Mouse (Mus musculus) NIH3T3 (cell line): ENCODE measurements around the gene Csf3r.
"Not testable (repeated sequence)": the region's sequence is repeated elsewhere in the genome, so short reads cannot be mapped to it uniquely, and the experiment has no call there.

Experiments
- DNase-seq: peaks from one replicate; pipeline ENCODE4 v3.0.0-alpha.2; 2012; ENCODE audit warnings: low read depth

Gene Csf3r

DNA sequence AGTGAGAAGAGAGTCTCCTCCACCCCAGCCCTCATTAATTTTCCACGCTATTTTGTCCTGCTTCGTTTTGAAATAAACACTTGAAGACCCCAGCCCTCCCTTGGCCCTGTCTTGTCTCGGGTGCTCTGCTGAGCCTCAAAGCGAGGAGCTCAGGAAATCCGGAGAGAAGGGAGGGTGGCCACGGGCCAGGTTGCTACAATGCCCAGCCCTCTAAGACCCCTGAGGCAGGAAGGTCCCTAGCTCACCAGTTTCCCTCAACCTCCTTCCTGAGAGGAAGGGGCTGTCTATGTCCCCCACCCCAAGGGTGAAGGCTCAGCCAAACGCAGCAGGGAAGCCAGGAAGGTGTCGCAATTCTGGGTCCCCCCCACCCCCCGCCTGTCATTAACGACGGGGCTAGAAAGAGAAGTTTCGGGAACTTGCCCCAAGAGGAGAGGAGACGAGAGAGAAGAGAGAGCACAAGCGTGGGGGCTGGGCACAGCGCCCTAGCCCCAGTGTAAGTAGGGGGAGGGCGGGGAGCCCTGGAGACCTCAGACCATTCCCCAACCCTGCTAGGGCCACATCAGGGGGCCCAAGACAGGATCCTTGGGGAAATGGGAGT lies at the start of gene Csf3r:
Gene Csf3r, plus strand, starts transcription at position 248 of the 598 bp plus-strand sequence.
- no peak for DNase-seq

DNA sequence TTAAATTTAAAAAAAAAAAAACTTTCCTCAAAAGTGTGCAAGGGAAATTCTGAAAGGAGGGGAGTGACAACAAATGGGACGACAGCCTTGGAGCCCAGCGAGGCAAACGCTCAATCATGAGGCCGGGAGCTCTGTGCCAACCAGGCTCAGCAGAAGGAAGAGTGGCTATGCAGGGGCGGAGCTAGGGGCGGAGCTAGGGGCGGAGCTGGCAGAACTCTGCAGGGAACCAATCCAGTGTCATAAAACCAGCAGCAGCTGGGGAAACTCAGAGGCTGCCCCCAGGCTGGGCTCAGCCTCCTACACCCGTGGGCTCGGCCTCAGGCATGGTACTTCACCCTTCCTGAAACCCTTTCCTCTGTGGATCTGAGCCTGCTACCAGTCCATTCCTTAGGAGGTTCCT lies 46.6 kb upstream of the Csf3r start:
- DNase-seq, result peak; percentile 25

DNA sequence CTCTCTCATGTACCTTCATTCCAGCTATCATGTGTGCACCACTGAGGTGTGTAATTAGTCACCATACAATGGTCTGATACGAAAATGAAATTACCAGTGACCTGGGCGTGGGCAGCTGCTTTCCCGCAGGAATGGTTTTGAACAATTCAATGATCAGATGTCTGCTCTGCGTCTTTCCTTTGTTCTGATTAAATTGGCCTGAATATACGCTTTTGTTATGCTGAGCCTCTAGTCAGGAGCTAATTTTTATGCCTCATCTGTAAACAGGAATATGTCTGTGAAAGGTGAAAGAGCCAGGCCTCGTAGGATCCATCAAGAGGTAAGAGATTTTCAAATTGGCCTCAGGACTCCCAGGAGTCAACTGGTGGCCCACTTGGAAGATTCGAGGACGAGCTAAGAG lies 41.1 kb upstream of the Csf3r start:
- no peak for DNase-seq

DNA sequence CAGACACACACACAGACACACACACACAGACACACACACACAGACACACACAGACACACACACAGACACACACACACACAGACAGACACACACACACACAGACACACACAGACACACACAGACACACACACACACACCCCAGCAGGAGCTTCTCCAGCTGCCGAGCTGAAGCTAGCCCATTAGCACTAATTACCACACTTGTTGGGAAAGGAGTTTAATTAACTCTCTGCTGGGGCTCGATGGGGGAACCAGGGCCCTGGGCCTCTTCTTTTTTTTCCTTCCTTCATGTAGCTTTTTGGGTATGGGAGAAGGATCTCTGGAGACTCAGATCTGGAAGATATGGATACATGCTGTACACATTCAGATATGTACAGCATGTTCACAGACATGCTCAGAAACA lies 38.6 kb upstream of the Csf3r start:
- DNase-seq, result not testable (repeated sequence)

DNA sequence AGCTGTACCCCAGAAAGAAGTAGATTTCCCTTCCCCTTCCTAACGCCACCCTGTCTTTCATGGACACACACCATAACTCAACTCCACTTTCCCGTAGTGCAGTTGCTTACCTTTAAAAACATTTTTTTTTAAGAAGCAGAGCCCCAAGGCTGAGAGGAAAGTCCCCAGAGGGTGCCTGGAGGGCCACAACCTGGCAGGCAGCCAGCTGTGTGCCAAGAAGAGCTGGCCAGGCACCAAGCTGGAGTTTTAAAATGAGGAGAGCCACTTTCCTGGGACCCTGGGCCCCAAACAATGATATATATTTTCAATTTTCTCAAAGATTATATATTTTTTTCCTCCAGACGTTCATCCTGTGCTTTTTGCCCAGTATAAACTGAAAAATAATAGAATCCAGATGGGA lies 37.3 kb upstream of the Csf3r start:
- no peak for DNase-seq

DNA sequence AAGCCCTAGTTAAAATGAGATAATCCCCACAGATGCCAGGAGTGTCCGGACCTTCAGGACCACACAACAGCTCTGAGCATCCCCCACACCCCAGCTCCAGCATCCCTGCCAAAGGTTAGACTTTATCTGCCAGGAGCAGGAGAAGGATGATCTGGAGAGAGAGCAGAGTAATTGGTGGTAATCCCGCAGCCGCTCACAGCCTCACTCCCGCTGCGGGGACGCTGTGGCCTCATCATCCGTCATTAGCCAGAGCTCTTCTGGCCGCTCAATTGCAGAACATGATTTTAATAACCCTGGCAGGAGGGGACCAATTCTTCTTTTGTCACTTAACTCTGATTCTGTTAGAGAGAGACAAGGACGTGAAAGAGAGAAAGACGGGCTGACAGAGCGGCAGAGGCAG lies 35.3 kb upstream of the Csf3r start:
- no peak for DNase-seq

DNA sequence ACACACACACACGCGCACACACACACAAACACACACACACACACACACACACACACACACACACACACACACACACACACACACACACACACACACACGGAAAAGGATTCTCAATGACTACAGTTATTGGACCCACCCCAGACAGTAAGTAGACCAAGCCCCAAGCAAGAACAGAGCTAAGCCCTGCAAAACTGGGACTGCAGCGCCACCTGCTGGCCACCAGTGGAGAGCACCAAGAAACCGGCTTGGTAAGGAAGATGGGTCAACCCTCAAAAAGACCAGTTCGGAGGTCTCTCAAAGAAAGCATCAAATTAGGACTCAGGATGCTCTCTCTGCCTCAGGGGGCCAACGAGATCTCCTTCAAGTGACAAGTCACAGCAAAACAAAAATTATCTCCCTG lies 34.2 kb upstream of the Csf3r start:
- peak; percentile 84 for DNase-seq

DNA sequence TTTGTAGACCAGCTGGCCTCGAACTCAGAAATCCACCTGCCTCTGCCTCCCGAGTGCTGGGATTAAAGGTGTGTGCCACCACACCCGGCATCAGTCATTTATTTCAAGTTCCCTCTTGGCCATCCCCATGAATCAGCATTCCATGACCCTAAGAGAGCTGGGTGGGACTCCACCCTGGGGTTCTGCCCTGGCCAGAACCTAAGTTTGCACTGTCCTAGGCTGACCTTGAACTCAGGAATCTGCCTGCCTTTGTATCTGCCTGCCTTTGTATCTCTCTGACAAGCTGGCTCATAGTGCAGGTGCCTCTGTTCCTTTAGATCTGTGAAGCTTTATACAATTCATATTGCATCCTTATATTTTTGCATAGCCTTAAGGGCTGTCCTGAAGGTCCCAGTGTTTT lies 32.1 kb upstream of the Csf3r start:
- DNase-seq, result no peak

DNA sequence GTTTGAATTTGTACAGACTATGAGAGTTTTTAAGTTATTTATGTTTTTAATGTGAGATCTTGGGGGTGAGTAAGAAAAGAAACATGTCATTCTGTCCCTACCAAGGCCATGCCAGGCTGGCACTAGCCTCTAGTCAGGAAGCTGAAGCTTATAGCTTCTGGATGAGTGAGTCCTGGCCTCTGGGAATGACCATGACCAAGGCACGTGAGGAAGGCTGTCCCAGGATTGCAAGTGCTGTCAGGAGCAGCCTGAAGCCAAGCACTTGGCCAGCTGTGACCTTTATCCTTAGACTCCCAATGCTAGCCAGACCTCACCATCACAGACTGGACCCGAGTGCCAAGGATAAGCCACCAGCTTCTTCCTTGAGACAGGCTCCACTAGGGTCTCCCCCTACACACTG lies 31.4 kb upstream of the Csf3r start:
- DNase-seq, result no peak

DNA sequence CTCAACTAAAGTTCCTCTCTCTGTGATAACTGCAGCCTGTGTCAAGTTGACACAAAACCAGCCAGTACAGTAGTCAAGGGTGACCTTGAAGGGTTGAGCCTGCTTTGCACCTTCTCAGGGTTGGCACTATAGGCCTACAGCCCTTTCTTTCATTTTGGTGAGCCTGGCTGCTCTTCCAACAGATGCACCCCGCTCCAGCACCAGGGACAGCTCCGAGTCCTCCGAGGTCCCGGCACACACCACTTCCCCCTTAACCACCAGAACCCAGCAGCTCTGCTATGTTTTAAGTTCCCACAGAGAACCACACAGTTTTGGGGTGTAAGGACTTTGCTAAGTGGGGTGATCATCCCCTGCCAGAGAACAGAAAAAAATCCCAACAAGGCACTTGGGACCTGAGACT lies 27.8 kb upstream of the Csf3r start:
- DNase-seq, result peak; percentile 70

DNA sequence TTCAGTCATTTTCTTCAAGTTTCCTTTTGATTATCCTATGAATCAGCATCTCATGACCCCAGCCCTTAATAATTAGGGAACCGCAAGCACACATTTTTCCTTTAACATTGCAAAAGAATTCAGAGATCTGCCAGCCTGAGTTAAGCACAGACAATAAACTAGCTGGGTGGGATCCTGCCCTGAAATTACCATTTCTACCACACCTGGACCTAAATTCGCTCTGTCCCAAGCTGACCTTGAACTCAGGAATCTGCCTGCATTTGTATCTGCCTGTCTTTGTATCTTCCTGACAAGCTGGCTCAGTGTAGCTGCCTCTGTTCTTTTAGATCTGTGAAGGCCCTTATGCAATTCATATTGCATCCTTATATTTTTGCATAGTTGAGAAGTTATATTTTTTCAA lies 26.5 kb upstream of the Csf3r start:
- no peak for DNase-seq

DNA sequence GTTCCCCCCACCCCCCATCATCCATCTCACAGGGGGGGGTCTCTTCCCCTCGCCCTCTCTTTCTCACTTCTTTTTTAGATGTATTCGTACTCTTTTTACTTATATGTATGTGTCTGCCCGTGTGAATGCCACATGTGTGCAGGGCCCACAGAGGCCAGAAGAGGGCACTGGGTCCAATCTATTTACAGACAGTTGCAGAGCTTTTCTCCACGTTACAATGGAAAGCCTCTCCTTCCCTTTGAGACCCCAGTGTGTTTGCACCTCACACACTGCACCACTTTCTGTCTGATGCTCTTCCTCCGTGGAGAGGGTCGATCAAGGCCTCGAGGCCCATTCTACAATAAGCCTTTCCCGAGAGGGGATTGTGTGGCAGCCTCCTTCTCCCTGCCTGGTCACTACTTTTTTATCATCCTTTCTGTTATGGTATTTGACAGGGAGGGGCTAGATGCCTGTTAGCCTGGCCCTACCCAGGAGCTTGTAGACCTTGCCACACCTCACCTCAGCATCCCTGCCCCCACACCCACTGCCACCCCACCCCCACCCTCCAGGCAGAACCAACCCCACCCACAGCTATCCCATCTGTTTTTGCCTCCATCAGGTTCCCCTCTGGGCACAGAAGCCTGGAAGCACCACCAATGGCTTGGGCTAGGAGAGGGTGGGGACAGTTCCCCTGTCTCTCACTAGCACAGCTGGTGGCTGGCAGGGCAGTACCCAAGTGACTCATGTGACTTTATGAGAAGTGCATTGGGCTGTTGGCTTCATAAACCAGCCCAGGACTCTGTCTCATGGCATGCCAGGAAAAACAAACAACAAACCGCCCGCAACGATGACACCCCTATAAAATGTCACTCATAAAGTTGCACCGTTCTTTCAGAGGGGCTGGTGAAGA lies 22.8 kb upstream of the Csf3r start:
- DNase-seq, result no peak

DNA sequence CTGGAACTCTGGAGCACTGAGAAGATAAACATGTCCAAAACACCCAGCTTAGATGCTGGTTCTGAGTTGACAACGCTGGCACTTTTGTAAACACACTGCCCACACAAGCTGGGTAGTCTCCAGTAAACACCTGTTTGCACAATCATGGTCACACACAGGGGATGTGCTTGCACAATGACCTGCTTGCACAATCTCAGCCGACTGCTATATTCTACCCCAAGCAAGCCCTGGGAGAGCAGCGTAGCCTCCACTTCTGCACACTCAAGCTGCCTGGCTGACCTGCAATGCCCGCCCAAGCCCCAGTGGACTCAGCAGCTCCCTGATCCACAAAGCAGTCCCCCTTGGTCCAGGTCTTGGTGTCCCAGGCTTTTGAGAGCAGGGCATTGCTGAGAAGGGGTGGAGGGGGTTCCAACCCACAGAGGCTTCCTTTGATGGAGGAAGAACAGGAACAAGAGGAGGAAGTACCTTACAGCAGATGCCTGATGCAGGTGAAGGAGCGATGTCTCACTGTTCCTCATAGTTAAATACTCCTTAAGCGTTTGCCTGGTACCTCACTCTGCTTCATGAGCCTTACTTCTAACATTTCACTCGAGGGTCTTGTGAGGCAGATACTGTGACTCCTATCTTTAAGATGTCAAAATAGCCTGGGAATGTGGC lies 6.5 kb upstream of the Csf3r start:
- DNase-seq, result peak; percentile 11

DNA sequence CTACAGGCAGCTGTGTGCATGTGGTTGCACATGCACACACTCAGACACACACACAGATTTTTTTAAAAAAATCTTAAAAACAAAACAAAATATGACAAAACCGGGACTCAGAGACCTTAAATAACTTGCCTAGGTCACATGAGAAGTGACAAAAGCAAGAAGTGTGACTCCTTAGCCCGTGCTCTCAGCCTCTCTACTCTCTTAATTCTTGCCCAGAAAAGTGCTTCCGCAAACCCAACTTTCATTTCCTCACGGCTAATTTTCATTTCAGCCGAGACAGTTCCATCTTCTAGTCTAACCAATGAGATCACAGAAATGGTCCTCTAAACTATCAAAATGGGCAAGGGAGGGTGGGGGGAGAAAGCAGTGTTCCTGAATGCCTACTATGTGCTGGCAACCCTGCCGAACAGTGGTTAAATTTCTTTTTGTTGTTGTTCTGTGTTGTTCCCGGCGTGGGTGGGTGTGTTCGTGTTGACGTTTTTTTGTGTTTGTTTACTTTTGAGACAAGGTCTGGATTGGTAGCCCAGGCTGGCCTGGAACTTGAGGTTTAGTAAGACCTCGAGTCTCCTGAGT lies 5.3 kb upstream of the Csf3r start:
- DNase-seq, result no peak

DNA sequence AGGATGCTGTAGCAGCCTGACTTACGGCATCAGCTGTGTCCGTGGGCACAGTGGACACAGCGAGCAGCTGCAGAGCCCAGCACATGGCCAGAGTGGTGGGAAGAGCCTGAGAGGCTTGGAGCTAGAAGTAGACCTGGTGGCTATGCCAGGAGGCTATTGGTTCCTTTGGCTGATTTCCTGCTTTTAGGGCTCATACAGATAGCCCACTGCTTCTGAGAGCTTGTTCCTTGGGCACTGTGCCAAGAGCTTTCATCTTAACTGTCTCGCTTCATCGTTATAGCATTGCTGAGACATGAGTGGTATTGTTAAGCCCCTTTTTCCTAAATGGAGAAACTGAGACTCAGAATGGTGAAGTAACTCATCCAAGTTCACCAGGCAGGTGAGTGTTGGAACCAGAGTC lies 1.5 kb downstream of the Csf3r start:
- no peak for DNase-seq

DNA sequence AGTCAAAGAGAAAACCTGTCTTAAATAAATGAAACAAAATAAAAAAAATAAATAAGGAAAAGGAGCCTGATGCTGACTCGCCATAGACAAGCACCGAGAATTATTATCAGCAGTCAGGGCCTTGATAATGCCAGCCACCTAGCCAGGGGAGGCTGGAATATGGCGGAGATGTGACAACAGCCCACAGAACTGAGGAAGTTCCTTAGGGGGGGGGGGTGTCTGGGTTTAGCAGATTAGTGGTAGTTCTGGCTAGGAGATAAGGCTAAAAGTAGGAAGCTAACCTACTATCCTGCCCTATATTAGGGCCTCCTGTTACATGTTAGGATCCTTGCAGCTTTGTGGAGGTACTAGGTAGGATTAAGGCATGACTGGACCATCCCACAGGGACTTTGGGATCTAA lies 3.6 kb downstream of the Csf3r start:
- no peak for DNase-seq

DNA sequence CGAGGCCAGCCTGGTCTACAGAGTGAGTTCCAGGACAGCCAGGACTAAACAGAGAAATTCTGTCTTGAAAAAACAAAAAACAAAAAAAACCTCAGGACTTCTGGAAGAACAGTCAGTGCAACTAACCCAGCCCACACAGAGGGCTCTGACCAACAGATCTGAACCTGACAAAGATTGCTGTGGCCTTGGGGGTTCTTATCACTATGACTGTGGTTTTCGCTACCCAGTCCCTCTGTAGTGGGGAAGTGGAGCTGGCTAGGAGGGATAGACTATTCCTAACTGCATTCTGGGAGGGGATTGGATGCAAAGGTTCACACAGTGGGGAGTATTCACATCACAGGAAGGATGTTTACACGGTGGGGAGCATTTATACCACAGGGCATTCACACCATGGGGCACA lies 4.7 kb downstream of the Csf3r start:
- DNase-seq, result no peak

DNA sequence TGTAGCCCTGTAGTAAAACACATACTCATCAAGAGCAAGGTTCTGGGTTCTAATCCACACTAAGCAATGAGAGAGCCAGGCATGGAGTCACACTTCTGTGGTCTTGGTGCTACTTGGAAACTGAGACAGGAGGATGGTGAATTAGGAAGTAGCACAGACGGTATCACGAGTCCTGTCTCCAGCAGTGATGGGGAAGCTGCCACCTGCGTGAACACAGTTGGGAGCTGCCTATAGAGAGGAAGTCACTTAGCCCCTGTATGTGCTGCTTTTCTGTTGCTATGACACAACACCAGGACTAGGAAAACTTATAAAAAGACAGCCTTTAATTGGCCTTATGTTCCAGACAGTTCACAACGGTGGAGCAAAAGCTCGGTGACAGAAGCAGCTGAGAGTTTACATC lies 6.4 kb downstream of the Csf3r start:
- no peak for DNase-seq

DNA sequence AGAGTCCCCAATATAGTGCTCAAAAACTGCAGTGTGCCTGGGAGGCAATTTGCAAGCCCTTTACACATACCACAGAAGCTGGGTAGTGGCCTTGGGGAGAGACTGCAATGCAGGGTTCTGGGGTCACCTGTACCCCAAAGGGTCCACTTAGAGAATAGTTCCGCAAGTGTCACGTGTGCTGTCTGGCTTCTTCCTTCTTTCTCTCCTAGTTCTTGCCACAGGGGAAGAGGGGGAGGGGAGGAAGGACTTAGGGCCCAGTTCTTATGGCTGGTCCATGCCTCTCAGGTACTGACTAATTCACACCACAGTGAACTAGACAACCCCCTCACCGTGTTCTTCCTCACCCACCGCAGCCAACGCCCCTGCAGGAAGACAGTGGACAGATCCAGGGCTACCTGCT lies 11.1 kb downstream of the Csf3r start:
- no peak for DNase-seq

DNA sequence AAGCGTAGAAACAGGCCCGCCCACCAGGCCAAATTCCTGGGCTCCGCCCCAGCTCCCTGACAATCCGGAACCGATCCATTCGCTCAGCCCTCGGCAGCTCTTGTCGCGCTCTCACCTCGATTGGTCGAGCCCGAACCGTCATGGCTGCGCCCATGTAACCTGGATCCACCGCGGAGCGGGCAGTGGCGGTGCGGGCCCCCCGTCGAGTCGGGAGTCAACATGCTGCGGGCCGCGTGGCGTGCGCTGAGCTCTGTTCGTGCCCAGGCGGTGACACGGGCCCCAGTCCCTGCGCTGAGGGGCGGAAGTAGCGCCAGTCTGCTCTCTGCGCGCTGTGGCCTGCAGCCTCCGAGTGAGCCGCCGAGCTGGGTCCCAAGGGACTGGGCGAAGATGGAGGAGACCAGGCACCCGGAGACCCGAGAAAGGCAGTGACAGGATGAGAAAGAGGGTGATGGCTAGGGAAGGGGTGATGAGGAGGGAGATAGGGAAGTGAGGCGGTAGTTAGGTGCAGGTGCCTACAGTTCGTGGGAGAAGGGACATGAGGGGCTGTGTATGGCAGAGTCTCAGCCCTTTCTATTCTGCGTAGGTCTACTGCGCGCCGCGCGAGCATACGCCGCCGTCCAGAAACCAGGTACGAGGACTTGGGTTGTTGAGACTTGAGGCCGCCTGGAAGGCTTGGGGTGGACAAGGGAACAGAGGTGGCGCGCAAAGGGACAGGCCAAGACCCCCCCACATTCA lies 22.7 kb downstream of the Csf3r start, which contains the start of gene Mrps15:
Gene Mrps15, plus strand, starts transcription at position 75 of the 735 bp plus-strand sequence.
- peak; percentile 97 for DNase-seq

DNA sequence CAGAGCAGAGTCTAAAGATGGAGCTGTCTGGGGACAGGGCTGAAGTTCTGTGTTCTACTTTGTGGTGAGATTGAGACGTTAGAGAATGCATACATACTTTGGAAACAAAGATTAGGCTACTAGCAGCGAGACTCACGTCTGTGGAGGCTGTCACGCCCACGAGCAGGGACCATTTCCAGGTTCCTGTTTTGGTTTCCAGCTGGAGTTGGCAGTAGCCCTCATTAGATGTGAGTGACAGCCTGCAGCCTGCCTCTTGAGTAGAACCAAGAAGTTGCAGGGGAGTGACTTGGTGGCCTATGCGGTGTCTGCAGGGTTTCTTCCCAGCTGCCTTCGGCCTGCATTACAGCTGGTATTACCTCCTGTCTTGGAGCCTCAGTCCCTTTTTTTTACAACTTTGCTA lies 27.3 kb downstream of the Csf3r start:
- no peak for DNase-seq
